Mouse (Mus musculus) E14TG2a.4 (cell line): ENCODE results near the gene Gnao1.

ENCODE experiments used
- H3K27me3 ChIP-seq: 2 replicates; pipeline ENCODE4 v1.6.1; 2014; ENCODE audit warnings: low read length, control low read depth; ENCODE audit not compliant: insufficient read depth
- H3K36me3 ChIP-seq: 2 replicates; pipeline ENCODE4 v1.6.1; 2014; ENCODE audit warnings: low read length, control low read depth; ENCODE audit not compliant: insufficient read depth
- H3K4me1 ChIP-seq: replicated peaks from 2 replicates; pipeline ENCODE4 v1.6.1; 2014; ENCODE audit warnings: low read depth, low read length, control low read depth
- H3K4me3 ChIP-seq: replicated peaks from 2 replicates; pipeline ENCODE4 v1.5.1; 2014; ENCODE audit warnings: mild to moderate bottlenecking, low read length
- H3K9me3 ChIP-seq: 2 replicates; pipeline ENCODE4 v1.6.1; 2014; ENCODE audit warnings: low read length, control low read depth
- CTCF ChIP-seq: conservative IDR thresholded peaks from 2 replicates; pipeline ENCODE4 v1.5.1; 2014; ENCODE audit warnings: low read length
- NANOG ChIP-seq: IDR thresholded peaks from 2 replicates; pipeline ENCODE4 v1.6.1; 2014; ENCODE audit warnings: borderline replicate concordance, low read length, mixed read lengths
- POU5F1 ChIP-seq: IDR thresholded peaks from 2 replicates; pipeline ENCODE4 v1.6.1; 2014; ENCODE audit warnings: low read length, borderline replicate concordance

Gnao1 gene

GRCm38 (mm10) chr8:93932873-93933272 is 123.1 kb downstream of the Gnao1 start:
- no peaks in the 10 kb centered on the region for H3K9me3 ChIP-seq
- peaks cover 7% of the 10 kb centered on the region; the same call in 1 of the 2 replicates for H3K4me1 ChIP-seq

GRCm38 (mm10) chr8:93933288-93933687 is 123.5 kb downstream of the Gnao1 start:
- Histone ChIP-seq H3K4me3 (no peak overlapping the region), H3K36me3 (no peaks in the 10 kb centered on the region), H3K4me1 (peaks cover 7% of the 10 kb centered on the region; the same call in 1 of the 2 replicates), H3K27me3 (no peaks in the 10 kb centered on the region), H3K9me3 (no peaks in the 10 kb centered on the region)
- TF ChIP-seq POU5F1 (no peak), CTCF (no peak), NANOG (no peak)

More at GRCm38 (mm10) chr8:93932873-93933272, 123.1 kb downstream of the Gnao1 start:
- TF ChIP-seq POU5F1 (no peak), CTCF (peak; percentile 87), NANOG (no peak)
- no peak overlapping the region for H3K4me3 ChIP-seq
- H3K36me3 ChIP-seq = no peaks in the 10 kb centered on the region
- H3K27me3 ChIP-seq = no peaks in the 10 kb centered on the region

- TF ChIP-seq NANOG (no peak), CTCF (no peak), POU5F1 (no peak)
- Histone ChIP-seq H3K36me3 (no peaks in the 10 kb centered on the region), H3K9me3 (no peaks in the 10 kb centered on the region), H3K27me3 (peaks cover 2% of the 10 kb centered on the region; the same call in 1 of the 2 replicates), H3K4me1 (peaks cover 21% of the 10 kb centered on the region), H3K4me3 (no peak overlapping the region)
Observed at GRCm38 (mm10) chr8:93938193-93938592, 128.4 kb downstream of the Gnao1 start.

GRCm38 (mm10) chr8:93940542-93941423 is 131.0 kb downstream of the Gnao1 start:
- Histone ChIP-seq H3K4me1 (peaks cover 21% of the 10 kb centered on the region), H3K4me3 (no peak overlapping the region), H3K9me3 (no peaks in the 10 kb centered on the region), H3K27me3 (peaks cover 2% of the 10 kb centered on the region; the same call in 1 of the 2 replicates), H3K36me3 (no peaks in the 10 kb centered on the region)
- TF ChIP-seq CTCF (no peak), NANOG (no peak), POU5F1 (no peak)

DNA sequence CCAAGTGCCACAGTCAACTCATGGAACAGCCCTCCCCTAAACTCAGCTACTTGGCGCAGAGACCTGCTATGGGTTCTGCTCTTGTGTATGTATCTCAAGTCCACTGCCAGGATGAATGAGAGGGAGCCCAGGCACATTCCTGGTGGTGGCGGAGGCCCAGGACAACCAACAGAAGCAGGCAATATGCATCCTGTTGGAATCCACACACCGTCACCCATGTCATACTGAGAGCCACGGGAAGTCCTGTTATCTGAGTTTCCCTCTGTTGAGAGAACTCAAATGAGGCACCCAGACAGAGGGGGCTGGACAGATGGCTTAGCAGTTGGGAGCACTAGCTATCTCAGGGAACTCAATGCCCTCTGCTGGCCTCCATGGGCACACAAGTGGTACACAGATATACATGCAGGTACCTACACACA is 131.9 kb downstream of the Gnao1 start:
- Histone ChIP-seq H3K4me3 (no peak overlapping the region), H3K36me3 (no peaks in the 10 kb centered on the region), H3K27me3 (peaks cover 2% of the 10 kb centered on the region; the same call in 1 of the 2 replicates), H3K4me1 (peaks cover 21% of the 10 kb centered on the region), H3K9me3 (no peaks in the 10 kb centered on the region)
- TF ChIP-seq NANOG (no peak), CTCF (no peak), POU5F1 (no peak)

- peaks cover 14% of the 10 kb centered on the region for H3K4me1 ChIP-seq
- no peaks in the 10 kb centered on the region; the same call in 1 of the 2 replicates for H3K27me3 ChIP-seq
- no peak overlapping the region for H3K4me3 ChIP-seq
- TF ChIP-seq NANOG = no peak
- no peak for TF ChIP-seq POU5F1
- no peak for TF ChIP-seq CTCF
- no peaks in the 10 kb centered on the region for H3K36me3 ChIP-seq
- H3K9me3 ChIP-seq = no peaks in the 10 kb centered on the region
Observed at GRCm38 (mm10) chr8:93945781-93946180, 136.0 kb downstream of the Gnao1 start.

- no peak overlapping the region for H3K4me3 ChIP-seq
- no peaks in the 10 kb centered on the region for H3K9me3 ChIP-seq
- H3K4me1 ChIP-seq = peaks cover 8% of the 10 kb centered on the region
- no peaks in the 10 kb centered on the region; the same call in 1 of the 2 replicates for H3K27me3 ChIP-seq
- no peaks in the 10 kb centered on the region for H3K36me3 ChIP-seq
- TF ChIP-seq CTCF (no peak), NANOG (no peak), POU5F1 (no peak)
Observed at GRCm38 (mm10) chr8:93946397-93946796, 136.6 kb downstream of the Gnao1 start.

- no peaks in the 10 kb centered on the region for H3K9me3 ChIP-seq
- no peak for TF ChIP-seq NANOG
- H3K4me3 ChIP-seq = no peak overlapping the region
- H3K27me3 ChIP-seq = peaks cover 11% of the 10 kb centered on the region; the same call in 1 of the 2 replicates
- no peaks in the 10 kb centered on the region for H3K36me3 ChIP-seq
- peaks cover 8% of the 10 kb centered on the region; the same call in 1 of the 2 replicates for H3K4me1 ChIP-seq
Observed at GRCm38 (mm10) chr8:93950133-93950532, 140.4 kb downstream of the Gnao1 start.
